Mouse (Mus musculus): ENCODE data around the gene Tcta.
"Not testable (repeated sequence)": the region's sequence is repeated elsewhere in the genome, so short reads cannot be mapped to it uniquely, and the experiment has no call there.

Gene Tcta

DNA sequence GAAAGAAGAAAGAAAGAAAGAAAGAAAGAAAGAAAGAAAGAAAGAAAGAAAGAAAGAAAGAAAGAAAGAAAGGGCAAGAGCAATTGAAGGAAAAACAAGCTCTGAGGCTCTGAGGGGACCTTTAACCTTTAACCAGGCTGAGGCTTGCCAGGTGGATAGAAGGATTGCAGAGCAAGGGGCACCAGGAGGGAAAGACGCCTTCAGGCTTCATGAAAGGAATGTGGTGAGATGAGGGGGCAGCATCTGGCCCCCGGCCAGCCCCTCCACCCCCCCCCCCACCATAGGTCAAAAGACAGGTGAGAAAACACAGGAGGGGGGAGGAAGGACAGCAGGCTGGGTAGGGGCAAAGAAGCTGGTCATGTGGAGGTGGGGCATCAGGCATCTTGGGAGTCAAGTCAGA, 34.0 kb downstream of the Tcta start:
- DNase-seq (ENCODE audit: low read depth, low spot score) = no peak

DNA sequence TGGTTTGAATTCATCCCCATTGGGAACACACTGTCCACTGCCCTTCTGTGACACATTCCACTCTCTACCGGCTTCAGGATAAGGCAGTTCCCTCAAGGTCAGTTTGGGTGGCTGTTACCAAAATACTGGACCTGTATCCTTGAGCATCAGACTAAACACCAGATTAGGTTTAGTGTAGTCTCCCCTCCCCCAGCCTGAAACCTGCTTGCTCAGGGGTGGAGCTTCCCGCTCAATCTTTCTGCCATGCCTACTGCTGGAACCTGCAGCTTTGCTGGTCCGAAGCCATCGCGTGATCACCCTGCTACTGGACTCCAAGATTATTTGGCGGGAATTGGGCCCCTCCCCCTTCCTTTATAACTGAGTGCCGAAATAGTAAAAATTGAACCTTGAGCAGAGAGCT, 37.3 kb downstream of the Tcta start:
- not testable (repeated sequence) for DNase-seq (ENCODE audit: low read depth, low spot score)

DNA sequence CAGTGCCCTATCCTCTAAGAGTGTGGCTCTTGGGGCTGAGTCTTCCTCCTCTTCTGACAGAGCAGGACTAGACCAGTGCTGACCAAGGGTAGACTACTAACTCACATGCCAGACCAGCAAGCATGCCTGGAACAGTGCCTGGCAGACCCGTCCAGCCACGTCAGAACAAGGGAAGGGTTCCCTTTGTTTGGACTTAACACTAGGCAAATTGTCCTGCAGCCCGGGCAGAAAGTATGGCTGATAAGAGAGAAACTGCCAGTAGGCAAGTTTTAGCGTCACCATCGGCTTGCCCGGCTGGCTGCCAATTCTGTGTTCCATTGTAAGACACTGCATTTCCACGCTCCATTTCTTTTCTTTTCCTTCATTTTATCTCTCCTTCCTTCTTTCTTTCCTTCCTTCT, 38.3 kb downstream of the Tcta start:
- no peak for DNase-seq (ENCODE audit: low read depth, low spot score)

DNA sequence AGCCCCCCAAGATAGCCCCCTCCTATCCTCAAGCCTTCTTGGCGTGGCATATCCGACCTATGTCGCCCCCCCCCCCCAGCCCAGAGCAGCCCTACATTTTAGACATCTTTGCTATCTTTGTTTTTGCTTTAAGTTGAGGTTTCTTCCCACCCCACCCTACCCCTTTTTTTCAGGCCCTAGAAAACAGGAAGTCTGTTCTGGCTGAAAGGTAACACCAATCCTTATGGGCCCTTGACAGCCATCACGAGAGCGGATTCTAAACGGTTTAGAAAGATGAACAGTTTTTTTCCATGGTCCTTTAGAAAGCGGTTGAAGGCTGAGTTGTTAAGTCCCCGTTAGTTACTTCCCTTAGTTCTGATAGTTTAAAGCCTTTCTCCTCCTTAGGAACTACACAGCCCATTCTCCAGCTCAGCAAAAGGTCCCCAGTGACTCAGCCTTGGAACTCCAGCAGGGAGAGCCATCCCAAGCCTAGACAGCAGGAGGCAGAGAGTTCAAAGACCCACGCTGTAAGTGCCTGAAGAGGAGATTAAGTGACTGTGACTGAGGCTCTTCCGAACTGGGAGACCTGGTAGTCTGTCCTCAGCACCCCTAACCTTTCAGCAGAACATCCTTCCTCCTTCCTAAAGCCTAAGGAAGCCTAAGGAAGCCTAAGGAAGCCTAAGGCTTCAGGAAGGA, 39.6 kb downstream of the Tcta start:
- peak; percentile 26 for DNase-seq (ENCODE audit: low read depth, low spot score)

DNA sequence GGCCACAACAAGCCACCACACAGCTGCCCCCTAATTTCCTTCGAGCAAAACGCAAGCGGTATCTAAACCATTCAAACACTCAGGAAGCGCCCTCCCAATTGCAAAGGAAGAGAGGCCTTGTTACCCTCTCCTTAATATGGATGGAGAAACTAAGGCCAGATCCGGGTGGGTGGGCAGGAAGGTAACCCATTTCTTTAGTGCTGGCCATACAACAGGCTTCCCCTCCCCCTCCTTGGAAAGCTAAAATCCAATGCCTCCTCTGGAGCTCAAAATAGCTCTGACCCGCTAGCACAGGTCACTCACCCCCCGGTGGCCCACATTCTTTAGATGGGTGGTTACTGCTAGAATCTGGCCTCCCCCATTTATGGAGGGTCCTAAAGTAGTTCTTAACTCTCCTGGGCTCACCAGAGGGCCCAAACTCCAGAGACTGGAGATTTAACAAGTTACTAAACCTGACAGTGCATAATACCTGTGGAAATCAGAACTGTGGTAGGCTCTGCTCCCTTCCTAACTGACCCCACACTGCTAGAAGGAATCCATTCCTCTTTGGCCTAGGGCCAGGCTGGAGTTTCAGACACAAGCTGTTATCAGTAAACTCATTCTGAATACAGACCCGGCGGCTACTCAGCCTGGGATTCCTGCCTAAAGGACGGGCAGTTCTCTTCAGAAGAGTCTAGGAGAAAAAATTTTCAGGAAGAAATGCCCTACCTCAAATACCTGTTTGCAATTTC, 41.6 kb downstream of the Tcta start:
- DNase-seq (ENCODE audit: low read depth, low spot score) = no peak

DNA sequence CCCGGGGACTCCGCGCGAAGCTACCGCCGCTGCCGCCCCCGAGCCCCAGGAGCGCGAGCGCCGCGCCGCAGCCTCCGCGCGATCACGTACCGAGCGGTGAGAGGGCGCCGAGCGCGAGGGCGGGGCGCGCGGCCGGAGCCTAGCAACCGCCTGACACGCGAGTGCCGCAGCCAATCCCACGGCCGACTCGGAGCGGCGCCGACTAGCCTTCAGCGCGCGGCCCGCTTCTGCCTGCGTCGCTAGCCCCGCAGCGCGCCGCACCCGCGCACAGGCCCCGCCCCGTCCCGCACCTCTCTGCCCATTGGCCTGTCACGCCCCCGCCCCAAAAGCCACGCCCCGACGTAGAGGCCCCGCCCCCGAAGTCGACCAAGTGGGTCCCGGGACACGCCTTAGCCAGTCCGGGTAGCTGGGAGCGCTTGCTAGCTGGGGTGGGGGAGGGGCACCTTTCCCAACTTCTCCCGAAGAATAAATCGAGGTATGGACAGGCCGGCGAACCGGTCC, 42.2 kb downstream of the Tcta start, which contains the start of gene Dag1:
TSS of gene Dag1 (minus strand) at position 269 of the 501 bp plus-strand sequence.
- DNase-seq (ENCODE audit: low read depth, low spot score) = peak; percentile 98

DNA sequence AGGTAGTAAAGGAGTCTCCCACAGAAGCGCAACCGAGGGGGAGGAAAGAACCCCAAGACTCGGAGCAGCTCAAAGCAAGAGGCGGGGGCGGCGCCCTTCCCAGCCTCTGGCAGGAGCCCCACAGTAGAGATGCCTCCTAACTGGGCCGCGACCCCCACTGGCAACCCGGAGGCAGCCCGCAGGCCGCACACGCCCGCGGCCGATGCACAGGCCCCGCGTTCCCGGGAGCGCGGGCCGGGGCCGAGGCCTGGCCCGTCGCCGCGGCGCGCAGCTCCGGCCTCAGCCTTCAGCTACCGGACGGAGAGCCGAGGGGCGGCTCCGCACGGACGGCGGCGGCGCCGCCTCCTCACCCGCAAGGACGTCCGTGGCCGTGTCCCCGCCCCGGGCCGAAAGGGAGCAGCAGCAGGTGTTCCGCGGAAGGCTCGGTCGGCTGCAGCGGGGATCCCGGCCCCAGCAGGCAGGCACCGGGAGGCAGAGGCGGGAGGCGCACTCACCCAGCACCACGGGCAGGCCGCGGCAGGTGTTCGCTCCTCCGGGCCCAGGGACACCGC, 42.8 kb downstream of the Tcta start:
- no peak for DNase-seq (ENCODE audit: low read depth, low spot score)

DNA sequence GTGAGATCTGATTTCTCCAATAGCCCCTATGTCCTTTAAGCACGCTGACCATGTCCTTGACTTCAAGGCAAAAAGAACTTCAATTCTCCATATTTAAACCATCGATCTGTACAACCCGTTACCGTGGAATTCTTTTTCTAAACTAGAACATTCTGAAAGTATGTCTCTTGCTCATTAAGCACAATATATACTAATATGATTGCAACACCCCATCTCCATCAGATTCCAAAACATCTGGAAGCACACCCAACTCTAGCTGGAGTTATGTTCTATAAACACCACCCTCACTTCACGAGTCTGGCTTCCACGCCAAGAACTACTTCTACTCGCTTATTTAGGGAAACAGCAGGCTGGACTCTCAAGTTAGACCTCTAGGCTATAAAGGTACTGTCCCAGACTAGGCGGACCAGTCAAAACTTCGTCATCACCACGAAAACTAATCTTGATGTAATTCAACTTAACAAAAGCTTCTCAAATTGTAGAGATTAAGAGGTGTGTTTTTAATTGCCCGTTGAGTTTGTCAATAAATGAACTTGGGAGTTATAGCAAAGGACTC, 43.4 kb downstream of the Tcta start:
- peak; percentile 8 for DNase-seq (ENCODE audit: low read depth, low spot score)

DNA sequence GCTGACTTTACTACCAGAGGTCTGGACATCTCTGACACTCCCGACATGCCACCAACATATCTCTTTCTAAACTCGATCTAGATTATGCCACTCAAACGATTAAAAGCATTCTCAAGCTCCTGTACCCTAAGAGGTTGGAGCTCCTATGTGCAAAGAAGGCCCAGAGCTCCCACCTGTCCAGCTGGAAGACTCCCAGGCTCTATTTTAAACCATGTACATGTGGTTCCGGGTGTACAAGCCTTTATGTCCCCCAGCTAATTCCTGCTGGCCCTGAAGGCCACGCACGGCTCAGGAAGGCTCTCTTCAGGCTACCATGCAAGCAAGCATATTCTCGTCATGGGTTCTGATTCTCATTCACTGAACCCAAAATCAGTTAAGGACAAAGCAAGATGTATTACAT, 44.1 kb downstream of the Tcta start:
- no peak for DNase-seq (ENCODE audit: low read depth, low spot score)

DNA sequence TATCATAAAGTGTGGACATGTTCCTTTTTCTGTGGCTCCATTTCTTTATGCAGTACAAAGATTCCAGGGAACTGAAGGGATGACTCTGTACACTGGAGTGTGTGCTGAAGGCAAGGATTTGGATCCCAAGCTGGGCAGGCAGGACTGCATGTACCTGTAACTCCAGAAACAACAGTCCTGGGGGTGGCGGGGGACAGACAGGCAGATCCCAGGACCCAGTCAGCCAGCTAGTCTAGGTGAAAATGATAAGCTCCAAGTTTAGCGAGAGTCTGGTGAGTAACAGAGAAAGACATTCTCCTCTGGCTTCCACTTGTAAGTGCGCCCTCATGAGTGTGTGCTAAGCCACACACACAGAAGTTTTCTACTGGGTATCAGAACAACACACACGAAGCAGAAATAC, 45.4 kb downstream of the Tcta start:
- no peak for DNase-seq (ENCODE audit: low read depth, low spot score)
